In genomic region chr12:114932669-114933068, GRCm38 (mm10) we compare ENCODE assay signal across 24 mouse cellular contexts.
A peak's percentile ranks its signal among the peaks of the same experiment; 100 is the strongest.
DNase-seq lines count a peak whose midpoint lies in the region; ATAC-seq and TF ChIP-seq lines count a peak whose summit lies in the region.
"Had no signal": no experiment of that assay in that cellular context is flagged by ENCODE, and none has a peak within 500 bp of the region (broad histone marks: within the 10 kb centered on the region; RNA-seq: fewer than 3 reads in every experiment).

No protein-coding gene starts in this region.

- peak; percentile 74 for ATAC-seq in granulocyte monocyte progenitor cell, adult 5-6 weeks (replicated peaks; ENCODE audit: poor library complexity, severe bottlenecking)
- ATAC-seq in megakaryocyte progenitor cell, adult 5-6 weeks (replicated peaks; ENCODE audit: poor library complexity) = peak; percentile 83
- ATAC-seq: forebrain, embryonic 14.5 days; forebrain, postnatal 0 days; hindbrain, postnatal 0 days; Patski had no signal

- WGBS in bone marrow, adult 2 months = 13% methylated on average over 2 of the region's 2 CpGs

- no peak for DNase-seq in cerebellum, postnatal 4 days (ENCODE audit: low spot score in 2 of 2)
- no peak for DNase-seq in right cerebral cortex, postnatal 14 days
- no peak for DNase-seq in thymus, postnatal 4 days
- DNase-seq: adrenal gland, postnatal 10 days; adrenal gland, postnatal 36 days; B cell, adult 2 months; cerebellum, adult 11 months; cerebellum, adult 2 months; cerebellum, adult 9-11 months; cerebellum, postnatal 25 days; forebrain, postnatal 0 days; gastrocnemius, postnatal 25 days; heart, adult 2 months; heart, postnatal 14 days; heart, postnatal 4 days had no signal

- no peak for TF ChIP-seq CTCF in bone marrow, adult 2 months (IDR thresholded peaks at IDR 0.05; ENCODE audit: control insufficient read depth, insufficient read depth, low read length)

- TF ChIP-seq POLR2A in bone marrow, adult 2 months (IDR thresholded peaks at IDR 0.05; ENCODE audit: borderline replicate concordance, control insufficient read depth, low read depth, low read length) = no peak

- no peaks in the 10 kb centered on the region; the same call in 1 of the 2 replicates for H3K4me1 ChIP-seq in bone marrow, adult 2 months (ENCODE audit: control insufficient read depth, insufficient read depth, low read length)
- H3K4me1 ChIP-seq: heart, embryonic 10.5 days; heart, embryonic 13.5 days had no signal

- peak overlapping the region; percentile 51; the same call in 1 of the 2 replicates for H3K27ac ChIP-seq in bone marrow, adult 2 months (ENCODE audit: control insufficient read depth, insufficient read depth, low read depth, low read length, poor library complexity)
- H3K27ac ChIP-seq: heart, adult 2 months; heart, embryonic 10.5 days; heart, embryonic 13.5 days; hindbrain, embryonic 14.5 days; hindbrain, postnatal 0 days had no signal

- H3K4me3 ChIP-seq in bone marrow, adult 2 months (replicated peaks; ENCODE audit: control insufficient read depth, low read depth, low read length) = no peak overlapping the region
- H3K4me3 ChIP-seq: heart, adult 2 months; heart, embryonic 10.5 days; heart, embryonic 13.5 days had no signal
